Mouse (Mus musculus) forebrain, embryonic 11.5 days (tissue): ENCODE results near the gene Scfd2. TPM values are rescaled to one million over a fixed set of nuclear protein-coding genes. Genes with fewer than 3 reads are reported as not detected.

Source experiments
- ATAC-seq: fragments of 200-750 bp; cut with Nextera tagmentation; replicated peaks from 2 replicates; pipeline ENCODE4 v1.8.0; 2017; ENCODE audit warnings: moderate TSS enrichment; ENCODE audit not compliant: low FRiP score
- DNase-seq: peaks from one replicate; pipeline ENCODE4 v3.0.0-alpha.2; 2017; ENCODE audit warnings: low spot score
- H3K27ac ChIP-seq: fragments of 300-500 bp; sonication (generic); 2 replicates; pipeline ENCODE4 v1.5.1; 2014; ENCODE audit warnings: low read depth, low read length
- H3K27me3 ChIP-seq: fragments of 300-500 bp; sonication (generic); 2 replicates; pipeline ENCODE4 v1.6.1; 2014; ENCODE audit warnings: mild to moderate bottlenecking, low read length, mixed read lengths; ENCODE audit not compliant: control insufficient read depth, insufficient read depth
- H3K36me3 ChIP-seq: fragments of 300-500 bp; sonication (generic); 2 replicates; pipeline ENCODE4 v1.6.1; 2014; ENCODE audit warnings: mild to moderate bottlenecking, low read length, moderate library complexity, mixed read lengths; ENCODE audit not compliant: control insufficient read depth, insufficient read depth
- H3K4me1 ChIP-seq: fragments of 300-500 bp; sonication (generic); replicated peaks from 2 replicates; pipeline ENCODE4 v1.6.1; 2014; ENCODE audit warnings: low read length, mixed read lengths; ENCODE audit not compliant: control insufficient read depth, insufficient read depth
- H3K4me2 ChIP-seq: fragments of 300-500 bp; sonication (generic); 2 replicates; pipeline ENCODE4 v1.6.1; 2014; ENCODE audit warnings: low read depth, mild to moderate bottlenecking, low read length, moderate library complexity, mixed read lengths; ENCODE audit not compliant: severe bottlenecking
- H3K4me3 ChIP-seq: fragments of 300-500 bp; sonication (generic); 2 replicates; pipeline ENCODE4 v1.5.1; 2014; ENCODE audit warnings: low read depth, low read length
- H3K9ac ChIP-seq: fragments of 300-500 bp; sonication (generic); 2 replicates; pipeline ENCODE4 v1.6.1; 2014; ENCODE audit warnings: low read length
- H3K9me3 ChIP-seq: fragments of 300-500 bp; sonication (generic); 2 replicates; pipeline ENCODE4 v1.6.1; 2016; ENCODE audit warnings: low read length, mixed read lengths; ENCODE audit not compliant: control insufficient read depth
- WGBS: fragments of 180-500 bp; shearing (Covaris S2); extraction: QIAGEN DNeasy Blood & Tissue Kit; methylation state at CpG from one replicate; pipeline ENCODE4 v1.1.7; 2014; 5-methylcytosine and 5-hydroxymethylcytosine counted together
- polyA plus RNA-seq: library from polyadenylated mRNA; unstranded; fragments of >200 nt; fragmentation: Nextera tagmentation; extraction: Ambion mirVana; gene quantifications from 2 replicates; pipeline ENCODE4 v1.2.1, GENCODE M21; 2014

Scfd2 gene
- polyA plus RNA-seq, 1 experiment from 2014 or later = 13.3 TPM

GRCm38 (mm10) chr5:74279673-74280072 lies 251.9 kb downstream of the Scfd2 start:
- no peak overlapping the region for H3K4me3 ChIP-seq
- H3K4me1 ChIP-seq = no peaks in the 10 kb centered on the region
- no peaks in the 10 kb centered on the region for H3K36me3 ChIP-seq
- H3K4me2 ChIP-seq = no peak overlapping the region
- no peak overlapping the region for H3K27ac ChIP-seq
- WGBS = 89% methylated on average over 7 of the region's 7 CpGs
- H3K27me3 ChIP-seq = no peaks in the 10 kb centered on the region
- H3K9ac ChIP-seq = no peak overlapping the region
- ATAC-seq = no peak
- H3K9me3 ChIP-seq = no peaks in the 10 kb centered on the region
- DNase-seq = no peak

- Histone ChIP-seq H3K4me2 (no peak overlapping the region), H3K9ac (no peak overlapping the region), H3K27ac (no peak overlapping the region), H3K4me1 (no peaks in the 10 kb centered on the region), H3K27me3 (no peaks in the 10 kb centered on the region), H3K36me3 (no peaks in the 10 kb centered on the region), H3K9me3 (no peaks in the 10 kb centered on the region), H3K4me3 (no peak overlapping the region)
- 84% methylated on average over 7 of the region's 7 CpGs for WGBS
- DNase-seq = peak; percentile 51
- ATAC-seq = no peak
Observed at GRCm38 (mm10) chr5:74278428-74278827, 253.1 kb downstream of the Scfd2 start.

GRCm38 (mm10) chr5:74277712-74278111 lies 253.8 kb downstream of the Scfd2 start:
- DNase-seq = peak; percentile 91

GRCm38 (mm10) chr5:74277216-74277615 lies 254.3 kb downstream of the Scfd2 start:
- no peak overlapping the region for H3K9ac ChIP-seq
- H3K9me3 ChIP-seq = no peaks in the 10 kb centered on the region
- ATAC-seq (no peak), DNase-seq (peak; percentile 38)
- no peak overlapping the region for H3K27ac ChIP-seq
- no peaks in the 10 kb centered on the region for H3K4me1 ChIP-seq
- H3K4me3 ChIP-seq = no peak overlapping the region
- H3K36me3 ChIP-seq = no peaks in the 10 kb centered on the region
- no peak overlapping the region for H3K4me2 ChIP-seq
- 91% methylated on average over 5 of the region's 5 CpGs for WGBS
- H3K27me3 ChIP-seq = no peaks in the 10 kb centered on the region

More at GRCm38 (mm10) chr5:74277712-74278111, 253.8 kb downstream of the Scfd2 start:
- H3K27me3 ChIP-seq = no peaks in the 10 kb centered on the region
- H3K4me1 ChIP-seq = no peaks in the 10 kb centered on the region
- no peaks in the 10 kb centered on the region for H3K36me3 ChIP-seq
- no peak overlapping the region for H3K27ac ChIP-seq
- H3K9me3 ChIP-seq = no peaks in the 10 kb centered on the region
- ATAC-seq = peak; percentile 76
- H3K4me3 ChIP-seq = no peak overlapping the region
- H3K9ac ChIP-seq = no peak overlapping the region
- 15% methylated on average over 3 of the region's 3 CpGs for WGBS
- no peak overlapping the region for H3K4me2 ChIP-seq

GRCm38 (mm10) chr5:74273313-74273712 lies 258.2 kb downstream of the Scfd2 start:
- H3K36me3 ChIP-seq = no peaks in the 10 kb centered on the region
- WGBS = 85% methylated on average over 3 of the region's 3 CpGs

GRCm38 (mm10) chr5:74267736-74268369 lies 263.7 kb downstream of the Scfd2 start:
- WGBS = 59% methylated on average over 5 of the region's 5 CpGs
- no peaks in the 10 kb centered on the region for H3K36me3 ChIP-seq
- H3K9me3 ChIP-seq = no peaks in the 10 kb centered on the region
- no peaks in the 10 kb centered on the region for H3K27me3 ChIP-seq
- DNase-seq (peak; percentile 43), ATAC-seq (no peak)
- no peak overlapping the region for H3K9ac ChIP-seq
- H3K4me1 ChIP-seq = peaks cover 5% of the 10 kb centered on the region
- no peak overlapping the region for H3K4me3 ChIP-seq
- H3K27ac ChIP-seq = no peak overlapping the region
- H3K4me2 ChIP-seq = no peak overlapping the region

More at GRCm38 (mm10) chr5:74273313-74273712, 258.2 kb downstream of the Scfd2 start:
- no peak overlapping the region for H3K4me3 ChIP-seq
- H3K4me2 ChIP-seq = no peak overlapping the region
- H3K27me3 ChIP-seq = no peaks in the 10 kb centered on the region
- no peak overlapping the region for H3K9ac ChIP-seq
- ATAC-seq (no peak), DNase-seq (peak; percentile 35)
- H3K9me3 ChIP-seq = no peaks in the 10 kb centered on the region
- no peak overlapping the region for H3K27ac ChIP-seq
- H3K4me1 ChIP-seq = no peaks in the 10 kb centered on the region

GRCm38 (mm10) chr5:74267196-74267595 lies 264.4 kb downstream of the Scfd2 start:
- ATAC-seq (no peak), DNase-seq (peak; percentile 15)
- WGBS = 91% methylated on average over 1 of the region's 1 CpGs
- no peak overlapping the region for H3K4me2 ChIP-seq
- H3K9me3 ChIP-seq = no peaks in the 10 kb centered on the region
- no peak overlapping the region for H3K4me3 ChIP-seq
- no peaks in the 10 kb centered on the region for H3K36me3 ChIP-seq
- H3K4me1 ChIP-seq = peaks cover 5% of the 10 kb centered on the region
- no peaks in the 10 kb centered on the region for H3K27me3 ChIP-seq
- no peak overlapping the region for H3K9ac ChIP-seq
- H3K27ac ChIP-seq = no peak overlapping the region

- no peak overlapping the region for H3K27ac ChIP-seq
- ATAC-seq (no peak), DNase-seq (peak; percentile 17)
- no peaks in the 10 kb centered on the region for H3K9me3 ChIP-seq
- H3K36me3 ChIP-seq = no peaks in the 10 kb centered on the region
- H3K4me3 ChIP-seq = no peak overlapping the region
- no peak overlapping the region for H3K9ac ChIP-seq
- H3K27me3 ChIP-seq = no peaks in the 10 kb centered on the region
- peaks cover 5% of the 10 kb centered on the region for H3K4me1 ChIP-seq
- 66% methylated on average over 5 of the region's 5 CpGs for WGBS
- no peak overlapping the region for H3K4me2 ChIP-seq
Observed at GRCm38 (mm10) chr5:74266476-74266819, 265.1 kb downstream of the Scfd2 start.
